Mouse (Mus musculus) left cerebral cortex, postnatal 36 days (tissue): Measurements from ENCODE around the gene Cd276. TPM values are rescaled to one million over a fixed set of nuclear protein-coding genes. Genes with fewer than 3 reads are reported as not detected.

Experiments used
- total RNA-seq, 2 experiments: library from RNA; stranded (reverse); gene quantifications; 2 replicates each; pipeline ENCODE4 v1.2.3; 2021

The Cd276 gene
- total RNA-seq, 2 experiments from 2014 or later, result 8.7 to 8.8 TPM

Other genes starting within 250 kb of the Cd276 start
- 1 to 10 TPM; 2.1 to 2.7 TPM for gene Loxl1, start 242.3 kb downstream of the Cd276 start, total RNA-seq
- gene Tbc1d21, start 185.0 kb downstream of the Cd276 start, total RNA-seq, result not detected
- 100 to 1,000 TPM; 218 to 232 TPM for gene Insyn1, start 66.8 kb downstream of the Cd276 start, total RNA-seq
- 1,000 to 10,000 TPM in 1 of 2 experiments, 100 to 1,000 TPM in 1; 963 to 1,027 TPM for gene Nptn, start 26.8 kb upstream of the Cd276 start, total RNA-seq
- gene Rec114, start 188.5 kb upstream of the Cd276 start, total RNA-seq, result under 1 TPM in 1 of 2 experiments, not detected in 1; 0.59 TPM